Mouse (Mus musculus): ENCODE data around the gene Actl6a. TPM values are rescaled to one million over a fixed set of nuclear protein-coding genes. Genes with fewer than 3 reads are reported as not detected.
"Not testable (repeated sequence)": the region's sequence is repeated elsewhere in the genome, so short reads cannot be mapped to it uniquely, and the experiment has no call there.

Gene Actl6a
- polyA plus RNA-seq (2012; ENCODE audit: insufficient read depth, insufficient read length, missing spikeins) = 31.7 and 40.9 TPM in 2 replicates

DNA sequence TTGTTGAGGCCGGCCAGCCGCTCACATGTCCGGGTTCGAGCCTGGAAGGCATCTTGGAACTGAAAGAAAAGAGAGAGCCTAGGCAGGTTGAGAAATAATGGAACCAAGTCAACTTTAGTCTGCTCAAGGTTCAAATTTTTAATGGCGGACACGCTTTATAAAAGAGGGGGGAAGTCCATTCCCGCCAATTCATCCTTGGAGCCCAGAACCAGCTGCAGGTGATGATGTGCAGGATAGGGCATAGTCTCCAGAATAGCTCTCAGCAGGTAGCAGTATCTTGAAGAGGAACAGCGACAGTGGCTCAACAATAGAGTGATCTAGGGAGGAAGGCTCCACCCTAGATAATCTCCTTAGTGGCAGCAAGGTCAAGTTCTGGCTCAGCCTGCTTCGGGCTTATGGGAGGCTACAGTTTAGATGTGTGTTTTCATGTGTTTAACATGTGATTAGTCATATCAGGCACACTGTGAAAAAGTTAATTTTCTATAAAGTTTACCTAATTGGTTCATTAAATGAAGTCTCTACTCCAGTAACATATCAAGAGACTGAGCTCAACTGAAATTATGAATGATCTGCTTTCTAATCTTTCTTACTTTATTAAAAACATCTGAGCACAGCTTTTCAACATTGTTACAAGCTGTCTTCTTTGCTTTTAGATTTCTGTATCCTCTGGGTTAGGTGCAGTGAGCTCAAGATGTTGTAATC is at the start of gene Actl6a:
TSS of gene Actl6a (plus strand) at position 652 of the 702 bp plus-strand sequence.
- not testable (repeated sequence) for H3K4me1 ChIP-seq (ENCODE audit: control insufficient read depth, insufficient read depth, low read length); H3K27ac ChIP-seq (ENCODE audit: insufficient read depth, low read depth, low read length); H3K4me3 ChIP-seq (ENCODE audit: insufficient read depth, low read length)

- TF ChIP-seq POLR2A (IDR thresholded peaks at IDR 0.05; ENCODE audit: borderline replicate concordance, low read depth, low read length) (no peak), CTCF (IDR thresholded peaks at IDR 0.05; ENCODE audit: low read depth, low read length) (no peak)
- H3K4me1 ChIP-seq (ENCODE audit: control insufficient read depth, insufficient read depth, low read length) = peaks cover 8% of the 10 kb centered on the region
- H3K27ac ChIP-seq (ENCODE audit: insufficient read depth, low read depth, low read length) = no peak overlapping the region
- H3K4me3 ChIP-seq (ENCODE audit: insufficient read depth, low read length) = no peak overlapping the region
These were observed 49.6 kb upstream of the Actl6a start for GRCm38 (mm10) chr3:32656398-32656994.

GRCm38 (mm10) chr3:32658401-32658800 is 47.7 kb upstream of the Actl6a start:
- Histone ChIP-seq H3K4me1 (ENCODE audit: control insufficient read depth, insufficient read depth, low read length) (peaks cover 8% of the 10 kb centered on the region), H3K4me3 (ENCODE audit: insufficient read depth, low read length) (no peak overlapping the region), H3K27ac (ENCODE audit: insufficient read depth, low read depth, low read length) (no peak overlapping the region)
- TF ChIP-seq POLR2A (IDR thresholded peaks at IDR 0.05; ENCODE audit: borderline replicate concordance, low read depth, low read length) (no peak), CTCF (IDR thresholded peaks at IDR 0.05; ENCODE audit: low read depth, low read length) (no peak)

GRCm38 (mm10) chr3:32658821-32659220 is 47.3 kb upstream of the Actl6a start:
- H3K27ac ChIP-seq (ENCODE audit: insufficient read depth, low read depth, low read length) = no peak overlapping the region
- H3K4me3 ChIP-seq (ENCODE audit: insufficient read depth, low read length) = no peak overlapping the region
- peaks cover 8% of the 10 kb centered on the region for H3K4me1 ChIP-seq (ENCODE audit: control insufficient read depth, insufficient read depth, low read length)
- TF ChIP-seq POLR2A (IDR thresholded peaks at IDR 0.05; ENCODE audit: borderline replicate concordance, low read depth, low read length) (no peak), CTCF (IDR thresholded peaks at IDR 0.05; ENCODE audit: low read depth, low read length) (no peak)

- no peak overlapping the region for H3K4me3 ChIP-seq (ENCODE audit: insufficient read depth, low read length)
- peaks cover 8% of the 10 kb centered on the region for H3K4me1 ChIP-seq (ENCODE audit: control insufficient read depth, insufficient read depth, low read length)
- H3K27ac ChIP-seq (ENCODE audit: insufficient read depth, low read depth, low read length) = no peak overlapping the region
- TF ChIP-seq CTCF (IDR thresholded peaks at IDR 0.05; ENCODE audit: low read depth, low read length) (no peak), POLR2A (IDR thresholded peaks at IDR 0.05; ENCODE audit: borderline replicate concordance, low read depth, low read length) (no peak)
These were observed 46.6 kb upstream of the Actl6a start for GRCm38 (mm10) chr3:32659506-32659905.

- no peak for TF ChIP-seq CTCF (IDR thresholded peaks at IDR 0.05; ENCODE audit: low read depth, low read length)
- TF ChIP-seq POLR2A (IDR thresholded peaks at IDR 0.05; ENCODE audit: borderline replicate concordance, low read depth, low read length) = no peak
- H3K4me1 ChIP-seq (ENCODE audit: control insufficient read depth, insufficient read depth, low read length) = peaks cover 8% of the 10 kb centered on the region
- H3K27ac ChIP-seq (ENCODE audit: insufficient read depth, low read depth, low read length) = no peak overlapping the region
- no peak overlapping the region for H3K4me3 ChIP-seq (ENCODE audit: insufficient read depth, low read length)
These were observed 45.8 kb upstream of the Actl6a start for GRCm38 (mm10) chr3:32660276-32660675.

DNA sequence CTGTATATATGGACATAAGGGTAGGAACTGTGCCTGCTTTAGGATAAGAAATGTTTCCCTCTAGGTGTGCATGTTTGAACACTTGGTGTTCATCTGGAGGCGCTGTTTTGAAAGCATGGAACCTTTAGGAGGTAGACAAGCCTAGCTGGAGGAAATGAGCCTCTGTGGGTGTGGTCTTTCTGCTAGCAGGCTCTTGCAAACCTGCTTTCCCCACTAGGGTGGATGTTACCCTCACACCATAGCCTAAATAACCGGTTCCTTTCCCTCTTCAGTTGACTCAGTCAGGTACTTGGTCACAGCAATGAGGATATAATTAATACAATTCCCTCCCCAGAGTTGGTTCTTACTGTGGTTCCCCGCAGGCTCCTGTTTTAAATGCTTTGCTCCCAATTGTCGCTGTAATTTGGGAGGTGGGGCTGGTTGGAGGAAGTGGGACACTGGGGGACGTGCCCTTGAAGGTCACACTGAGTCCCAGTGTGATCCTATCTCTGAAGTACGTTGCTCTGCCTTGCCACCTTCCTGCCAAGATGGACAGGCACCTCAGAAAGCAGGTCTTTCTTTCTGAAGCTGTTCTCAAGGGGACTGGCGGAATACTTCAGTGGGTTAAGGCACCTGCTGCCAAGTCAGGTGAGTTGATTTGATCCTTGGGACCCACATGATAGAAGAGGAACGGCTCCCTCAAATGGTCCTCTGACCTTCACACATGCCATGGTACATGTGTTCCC is 45.1 kb upstream of the Actl6a start:
- H3K4me1 ChIP-seq (ENCODE audit: control insufficient read depth, insufficient read depth, low read length) = peaks cover 8% of the 10 kb centered on the region
- no peak overlapping the region for H3K4me3 ChIP-seq (ENCODE audit: insufficient read depth, low read length)
- H3K27ac ChIP-seq (ENCODE audit: insufficient read depth, low read depth, low read length) = no peak overlapping the region
- TF ChIP-seq CTCF (IDR thresholded peaks at IDR 0.05; ENCODE audit: low read depth, low read length) (no peak), POLR2A (IDR thresholded peaks at IDR 0.05; ENCODE audit: borderline replicate concordance, low read depth, low read length) (no peak)

GRCm38 (mm10) chr3:32661556-32661930 is 44.6 kb upstream of the Actl6a start:
- TF ChIP-seq POLR2A (IDR thresholded peaks at IDR 0.05; ENCODE audit: borderline replicate concordance, low read depth, low read length) = no peak
- TF ChIP-seq CTCF (IDR thresholded peaks at IDR 0.05; ENCODE audit: low read depth, low read length) = no peak
- Histone ChIP-seq H3K4me1 (ENCODE audit: control insufficient read depth, insufficient read depth, low read length) (peaks cover 8% of the 10 kb centered on the region), H3K4me3 (ENCODE audit: insufficient read depth, low read length) (no peak overlapping the region), H3K27ac (ENCODE audit: insufficient read depth, low read depth, low read length) (no peak overlapping the region)

- H3K27ac ChIP-seq (ENCODE audit: insufficient read depth, low read depth, low read length) = peak overlapping the region; percentile 59
- peaks cover 21% of the 10 kb centered on the region for H3K4me1 ChIP-seq (ENCODE audit: control insufficient read depth, insufficient read depth, low read length)
- TF ChIP-seq CTCF (IDR thresholded peaks at IDR 0.05; ENCODE audit: low read depth, low read length) (no peak), POLR2A (IDR thresholded peaks at IDR 0.05; ENCODE audit: borderline replicate concordance, low read depth, low read length) (no peak)
- H3K4me3 ChIP-seq (ENCODE audit: insufficient read depth, low read length) = no peak overlapping the region
These were observed 37.7 kb upstream of the Actl6a start for GRCm38 (mm10) chr3:32668256-32668959.
